Mouse (Mus musculus): ENCODE data around the gene Dock9. TPM values are rescaled to one million over a fixed set of nuclear protein-coding genes. Genes with fewer than 3 reads are reported as not detected.

Gene Dock9
- polyA plus RNA-seq, 1 experiment from 2014 or later: 13.6 TPM

Other genes with a start within 250 kb of the Dock9 start
- 61.6 and 63.3 TPM in 2 replicates for gene Ubac2, start 80.8 kb upstream of the Dock9 start, polyA plus RNA-seq (2015; fragmentation: Nextera tagmentation; extraction: Ambion mirVana)
- gene Gpr18, start 117.9 kb upstream of the Dock9 start, polyA plus RNA-seq (2015; fragmentation: Nextera tagmentation; extraction: Ambion mirVana): 0.34 and 0.38 TPM in 2 replicates
- gene Gpr183, start 167.4 kb upstream of the Dock9 start, polyA plus RNA-seq (2015; fragmentation: Nextera tagmentation; extraction: Ambion mirVana): 3.7 and 4.1 TPM in 2 replicates
- gene Timm8a2, start 236.8 kb upstream of the Dock9 start, polyA plus RNA-seq (2015; fragmentation: Nextera tagmentation; extraction: Ambion mirVana): not detected in 2 replicates